Mouse (Mus musculus) forebrain, postnatal 0 days (tissue): ENCODE results near the gene Ccdc32. TPM values are rescaled to one million over a fixed set of nuclear protein-coding genes. Genes with fewer than 3 reads are reported as not detected.

ENCODE experiments used
- ATAC-seq: fragments of 200-750 bp; cut with Nextera tagmentation; 2 replicates; pipeline ENCODE4 v1.8.0; 2017; ENCODE audit warnings: mild to moderate bottlenecking, moderate library complexity
- DNase-seq: peaks from one replicate; pipeline ENCODE4 v3.0.0-alpha.2; 2015
- H3K27ac ChIP-seq: fragments of 300-500 bp; sonication (generic); 2 replicates; pipeline ENCODE4 v1.5.1; 2014; ENCODE audit warnings: low read depth, mild to moderate bottlenecking, antibody characterized with exemption, low read length, moderate library complexity, mixed read lengths
- H3K27me3 ChIP-seq: fragments of 300-500 bp; sonication (generic); 2 replicates; pipeline ENCODE4 v1.6.1; 2014; ENCODE audit warnings: mild to moderate bottlenecking, low read length, mixed read lengths; ENCODE audit not compliant: insufficient read depth
- H3K36me3 ChIP-seq: fragments of 300-500 bp; sonication (generic); 2 replicates; pipeline ENCODE4 v1.6.1; 2014; ENCODE audit warnings: mild to moderate bottlenecking, moderate library complexity; ENCODE audit not compliant: insufficient read depth
- H3K4me1 ChIP-seq: fragments of 300-500 bp; sonication (generic); 2 replicates; pipeline ENCODE4 v1.6.1; 2014; ENCODE audit warnings: antibody characterized with exemption; ENCODE audit not compliant: insufficient read depth
- H3K4me2 ChIP-seq: fragments of 300-500 bp; sonication (generic); 2 replicates; pipeline ENCODE4 v1.6.1; 2014; ENCODE audit warnings: low read depth, mild to moderate bottlenecking, moderate library complexity
- H3K4me3 ChIP-seq: fragments of 300-500 bp; sonication (generic); 2 replicates; pipeline ENCODE4 v1.5.1; 2014; ENCODE audit warnings: low read depth, low read length, mixed read lengths
- H3K9ac ChIP-seq: fragments of 300-500 bp; sonication (generic); 2 replicates; pipeline ENCODE4 v1.6.1; 2014; ENCODE audit warnings: mild to moderate bottlenecking
- H3K9me3 ChIP-seq: fragments of 300-500 bp; sonication (generic); 2 replicates; pipeline ENCODE4 v1.6.1; 2016; ENCODE audit warnings: low read length
- CTCF ChIP-seq: sonication (generic); IDR thresholded peaks from 2 replicates; pipeline ENCODE4 v1.5.1; 2016; ENCODE audit warnings: antibody characterized with exemption, control low read depth, low read depth
- WGBS: fragments of 180-500 bp; shearing (Covaris S2); extraction: QIAGEN DNeasy Blood & Tissue Kit; methylation state at CpG from one replicate; pipeline ENCODE4 v1.1.7; 2014; 5-methylcytosine and 5-hydroxymethylcytosine counted together
- polyA plus RNA-seq: library from polyadenylated mRNA; unstranded; fragments of >200 nt; fragmentation: Nextera tagmentation; extraction: Ambion mirVana; gene quantifications from 2 replicates; pipeline ENCODE4 v1.2.1, GENCODE M21; 2015
- total RNA-seq: library from RNA; depleted of rRNA; stranded (reverse); fragments of >200 nt; gene quantifications from 2 replicates; pipeline ENCODE4 v1.2.3, GENCODE M21; 2014

Ccdc32 gene
- total and polyA plus RNA-seq, 2 experiments from 2014 or later, result 51.4 to 56.3 TPM

- H3K4me1 ChIP-seq, result peaks cover 7% of the 10 kb centered on the region; the same call in 1 of the 2 replicates
- no peak overlapping the region for H3K4me2 ChIP-seq
- WGBS, result 45% methylated on average over 5 of the region's 5 CpGs
- H3K27ac ChIP-seq, result peak overlapping the region; percentile 50; the same call in 1 of the 2 replicates
- no peaks in the 10 kb centered on the region for H3K27me3 ChIP-seq
- TF ChIP-seq CTCF, result no peak
- ATAC-seq (peak; percentile 63; the same call in 1 of the 2 replicates), DNase-seq (no peak)
- H3K4me3 ChIP-seq, result no peak overlapping the region
- no peaks in the 10 kb centered on the region for H3K36me3 ChIP-seq
- no peak overlapping the region for H3K9ac ChIP-seq
- H3K9me3 ChIP-seq, result no peaks in the 10 kb centered on the region
Measured at GRCm38 (mm10) chr2:118995490-118995889, 33.7 kb downstream of the Ccdc32 start.

DNA sequence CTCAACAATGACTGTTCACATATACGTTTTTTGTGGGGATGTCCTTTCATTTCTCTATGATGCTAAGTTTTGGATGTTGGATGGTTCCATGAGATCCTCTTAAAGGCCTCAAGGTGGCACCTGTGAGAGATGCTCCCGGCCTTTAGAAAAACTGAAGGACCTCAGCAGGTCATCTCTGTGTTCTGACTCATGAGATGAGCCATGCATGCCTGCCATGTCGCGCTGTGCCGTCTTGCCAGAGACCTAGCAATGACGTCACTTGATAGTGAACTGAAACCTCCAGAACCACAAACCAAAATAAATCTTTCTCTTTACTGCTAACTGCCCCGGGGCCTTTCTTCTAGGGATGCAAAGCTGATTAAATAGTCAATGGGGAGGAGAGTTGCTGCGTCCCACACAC, 45.4 kb downstream of the Ccdc32 start:
- H3K27ac ChIP-seq, result no peak overlapping the region
- H3K4me3 ChIP-seq, result no peak overlapping the region
- ATAC-seq (no peak), DNase-seq (no peak)
- no peaks in the 10 kb centered on the region for H3K4me1 ChIP-seq
- no peak overlapping the region for H3K4me2 ChIP-seq
- H3K27me3 ChIP-seq, result no peaks in the 10 kb centered on the region; the same call in 1 of the 2 replicates
- H3K9me3 ChIP-seq, result no peaks in the 10 kb centered on the region
- H3K36me3 ChIP-seq, result no peaks in the 10 kb centered on the region
- no peak overlapping the region for H3K9ac ChIP-seq
- TF ChIP-seq CTCF, result no peak
- 76% methylated on average over 8 of the region's 8 CpGs for WGBS

DNA sequence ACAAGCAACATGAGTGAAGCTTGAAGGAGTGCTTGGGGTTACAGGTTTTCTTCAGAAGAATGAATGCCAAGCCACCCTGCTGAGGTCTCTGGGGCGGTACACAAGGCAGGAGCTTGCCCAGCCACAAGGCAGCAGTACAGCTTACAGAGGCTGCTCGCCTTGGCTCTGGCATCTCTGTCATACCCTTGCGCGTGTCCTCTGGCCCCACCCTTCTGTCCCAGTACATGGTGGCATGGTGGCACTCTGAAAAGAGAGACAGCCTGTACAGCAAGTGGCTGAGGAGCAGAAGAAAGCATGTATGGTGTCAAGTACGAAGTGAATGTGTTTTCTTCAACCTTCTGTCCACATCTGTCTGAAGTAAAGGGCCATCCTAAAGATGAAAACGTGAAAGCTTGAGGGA, 48.4 kb downstream of the Ccdc32 start:
- no peaks in the 10 kb centered on the region for H3K9me3 ChIP-seq
- no peak overlapping the region for H3K9ac ChIP-seq
- peaks cover 7% of the 10 kb centered on the region; the same call in 1 of the 2 replicates for H3K27me3 ChIP-seq
- no peaks in the 10 kb centered on the region for H3K36me3 ChIP-seq
- no peak for TF ChIP-seq CTCF
- H3K4me3 ChIP-seq, result no peak overlapping the region
- no peak overlapping the region for H3K4me2 ChIP-seq
- ATAC-seq, result no peak
- DNase-seq, result no peak
- H3K27ac ChIP-seq, result no peak overlapping the region
- no peaks in the 10 kb centered on the region for H3K4me1 ChIP-seq
- 70% methylated on average over 6 of the region's 6 CpGs for WGBS

DNA sequence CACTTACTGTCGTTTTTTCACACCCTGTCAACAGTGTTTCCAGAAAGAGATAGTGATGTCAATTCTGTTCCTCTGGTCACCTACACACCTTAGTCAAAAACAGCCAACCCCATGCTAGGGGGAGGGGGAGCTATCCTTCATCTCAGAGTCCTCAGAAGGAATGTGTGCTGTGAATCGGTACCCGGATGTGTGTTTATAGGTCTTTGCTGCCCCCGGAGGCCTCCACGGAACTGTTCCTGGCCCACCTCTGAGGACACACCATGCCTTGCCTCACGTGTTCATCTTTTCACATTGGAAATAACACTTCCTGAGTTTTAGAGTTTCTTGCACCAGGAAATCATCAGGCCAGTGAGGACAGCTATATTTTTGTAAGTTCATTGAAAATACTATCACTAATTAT, 51.1 kb downstream of the Ccdc32 start:
- DNase-seq (no peak), ATAC-seq (0 out of 2 replicates have a peak, but pooled peaks have one; percentile 28)
- Histone ChIP-seq H3K4me3 (no peak overlapping the region), H3K9me3 (no peaks in the 10 kb centered on the region), H3K27me3 (peaks cover 24% of the 10 kb centered on the region), H3K4me1 (no peaks in the 10 kb centered on the region), H3K27ac (no peak overlapping the region), H3K4me2 (no peak overlapping the region), H3K36me3 (no peaks in the 10 kb centered on the region), H3K9ac (no peak overlapping the region)
- 31% methylated on average over 6 of the region's 6 CpGs for WGBS
- TF ChIP-seq CTCF, result peak; percentile 41

DNA sequence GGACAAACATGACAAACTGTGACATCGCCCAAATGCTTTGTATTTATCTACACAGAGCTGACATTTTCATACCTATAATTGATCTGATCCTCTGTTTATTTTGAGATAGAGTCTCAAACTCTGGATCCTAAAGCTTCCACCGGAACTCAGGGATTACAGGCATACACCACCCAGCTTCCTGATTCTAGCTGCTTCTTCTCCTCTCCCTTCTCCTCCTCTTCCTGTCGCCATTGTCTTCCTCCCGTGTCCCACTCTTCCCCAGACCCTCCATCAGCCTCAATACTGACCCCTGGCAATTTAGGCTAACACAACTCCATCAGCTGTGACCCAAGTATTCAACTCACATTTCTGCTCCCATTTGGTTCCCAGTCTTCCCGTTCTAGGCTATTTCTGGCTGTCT, 52.3 kb downstream of the Ccdc32 start:
- H3K9me3 ChIP-seq, result no peaks in the 10 kb centered on the region
- H3K9ac ChIP-seq, result peak overlapping the region; percentile 72; the same call in 1 of the 2 replicates
- no peak for TF ChIP-seq CTCF
- 17% methylated on average over 5 of the region's 5 CpGs for WGBS
- peak overlapping the region; percentile 54; the same call in 1 of the 2 replicates for H3K27ac ChIP-seq
- H3K36me3 ChIP-seq, result no peaks in the 10 kb centered on the region
- no peak for DNase-seq
- H3K4me2 ChIP-seq, result peak overlapping the region; percentile 87
- peaks cover 24% of the 10 kb centered on the region for H3K27me3 ChIP-seq
- no peak for ATAC-seq
- H3K4me3 ChIP-seq, result peak overlapping the region; percentile 59
- 0 out of 2 replicates have a peak, but pooled peaks cover 2% of the 10 kb centered on the region for H3K4me1 ChIP-seq

- WGBS, result 4% methylated on average over 55 of the region's 57 CpGs
- H3K27ac ChIP-seq, result peak overlapping the region; percentile 54; the same call in 1 of the 2 replicates
- peak overlapping the region; percentile 59 for H3K4me3 ChIP-seq
- H3K27me3 ChIP-seq, result peaks cover 24% of the 10 kb centered on the region
- DNase-seq (peak; percentile 85), ATAC-seq (peak; percentile 90)
- no peaks in the 10 kb centered on the region for H3K9me3 ChIP-seq
- 0 out of 2 replicates have a peak, but pooled peaks cover 2% of the 10 kb centered on the region for H3K4me1 ChIP-seq
- TF ChIP-seq CTCF, result peak; percentile 82
- peak overlapping the region; percentile 72 for H3K9ac ChIP-seq
- peak overlapping the region; percentile 87 for H3K4me2 ChIP-seq
- H3K36me3 ChIP-seq, result no peaks in the 10 kb centered on the region
Measured at GRCm38 (mm10) chr2:118976282-118976929, 52.8 kb downstream of the Ccdc32 start.

GRCm38 (mm10) chr2:118975855-118976254, 53.3 kb downstream of the Ccdc32 start:
- Histone ChIP-seq H3K36me3 (no peaks in the 10 kb centered on the region), H3K27me3 (peaks cover 24% of the 10 kb centered on the region), H3K4me2 (peak overlapping the region; percentile 87), H3K27ac (peak overlapping the region; percentile 54; the same call in 1 of the 2 replicates), H3K9ac (peak overlapping the region; percentile 72), H3K9me3 (no peaks in the 10 kb centered on the region), H3K4me1 (0 out of 2 replicates have a peak, but pooled peaks cover 2% of the 10 kb centered on the region), H3K4me3 (peak overlapping the region; percentile 59)
- peak; percentile 65 for DNase-seq
- WGBS, result 1% methylated on average over 15 of the region's 15 CpGs
- TF ChIP-seq CTCF, result no peak
- peak; percentile 32 for ATAC-seq
